Mouse (Mus musculus): ENCODE measurements around the gene Noc3l. TPM values are rescaled to one million over a fixed set of nuclear protein-coding genes. Genes with fewer than 3 reads are reported as not detected.

Noc3l gene
- polyA plus RNA-seq, 1 experiment from 2014 or later, result 4.7 TPM

DNA sequence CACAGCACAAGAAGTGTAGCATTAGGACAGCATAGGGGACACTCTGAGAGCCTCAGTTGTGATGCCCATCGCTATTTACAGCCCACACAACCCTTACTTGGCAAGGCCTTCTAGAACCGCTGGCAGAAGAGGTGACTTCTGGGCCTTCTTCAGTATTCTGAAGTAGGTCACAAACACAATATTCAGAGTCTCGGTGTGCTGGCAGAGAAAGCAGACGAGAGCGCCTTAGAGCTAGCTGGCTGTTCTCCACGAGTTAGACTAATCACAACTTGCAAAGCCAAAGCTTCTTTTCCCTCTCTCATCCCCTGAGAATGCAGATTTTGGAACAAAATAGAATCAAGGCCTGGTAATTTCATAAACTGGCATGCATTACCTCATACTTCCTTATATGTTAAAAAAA lies 20.2 kb downstream of the Noc3l start:
- H3K4me1 ChIP-seq, result no peaks in the 10 kb centered on the region
- no peak overlapping the region for H3K4me2 ChIP-seq
- no peak overlapping the region for H3K27ac ChIP-seq
- H3K36me3 ChIP-seq (replicated peaks), result peaks cover 64% of the 10 kb centered on the region
- H3K4me3 ChIP-seq, result no peak overlapping the region
- 97% methylated on average over 6 of the region's 6 CpGs for WGBS
- no peak overlapping the region for H3K9ac ChIP-seq
- H3K9me3 ChIP-seq, result no peaks in the 10 kb centered on the region
- no peak for ATAC-seq (replicated peaks)
- H3K27me3 ChIP-seq (replicated peaks), result no peaks in the 10 kb centered on the region

DNA sequence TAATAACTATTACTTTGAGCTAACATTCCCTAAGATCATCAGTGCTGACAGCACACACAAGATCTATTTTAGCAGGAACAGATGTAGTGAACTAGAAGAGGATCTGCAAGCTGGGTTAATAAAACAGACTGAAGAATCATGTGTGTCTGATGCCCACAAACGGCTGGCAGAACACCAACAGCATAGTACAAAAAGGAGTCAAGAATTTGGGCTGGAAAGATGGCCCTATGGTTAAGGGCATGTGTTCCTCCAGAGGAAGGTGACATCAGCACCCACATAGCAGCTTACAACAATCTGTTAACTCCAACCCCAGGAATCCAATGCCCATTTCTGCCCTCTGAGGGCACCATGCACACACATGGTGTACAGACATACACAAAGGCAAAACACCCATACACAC lies 20.7 kb downstream of the Noc3l start:
- H3K27me3 ChIP-seq (replicated peaks), result no peaks in the 10 kb centered on the region
- ATAC-seq (replicated peaks), result no peak
- H3K4me2 ChIP-seq, result no peak overlapping the region
- no peak overlapping the region for H3K9ac ChIP-seq
- peaks cover 64% of the 10 kb centered on the region for H3K36me3 ChIP-seq (replicated peaks)
- 91% methylated on average over 1 of the region's 1 CpGs for WGBS
- no peaks in the 10 kb centered on the region for H3K9me3 ChIP-seq
- no peaks in the 10 kb centered on the region for H3K4me1 ChIP-seq
- no peak overlapping the region for H3K4me3 ChIP-seq
- H3K27ac ChIP-seq, result no peak overlapping the region

DNA sequence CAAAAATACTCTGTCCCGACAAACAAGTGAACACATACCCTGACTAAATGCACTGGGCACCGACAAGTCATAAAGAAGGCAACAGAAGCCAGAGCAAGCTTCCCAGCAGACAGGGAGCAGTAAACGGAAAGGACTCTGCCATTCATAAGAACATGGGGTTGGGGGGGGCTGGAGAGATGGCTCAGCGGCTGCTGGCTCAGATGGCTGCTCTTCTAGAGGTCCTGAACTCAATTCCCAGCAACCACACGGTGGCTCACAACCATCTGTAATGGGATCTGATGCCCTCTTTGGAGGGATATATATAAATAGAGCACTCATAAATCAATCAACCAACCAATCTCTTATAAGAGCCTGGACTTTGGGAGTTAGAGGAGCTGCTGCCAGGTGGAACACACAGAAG lies 22.5 kb downstream of the Noc3l start:
- WGBS, result 84% methylated on average over 5 of the region's 5 CpGs
- Histone ChIP-seq H3K4me3 (no peak overlapping the region), H3K4me2 (no peak overlapping the region), H3K27me3 (replicated peaks) (no peaks in the 10 kb centered on the region), H3K36me3 (replicated peaks) (peaks cover 66% of the 10 kb centered on the region), H3K4me1 (no peaks in the 10 kb centered on the region), H3K27ac (no peak overlapping the region), H3K9ac (no peak overlapping the region), H3K9me3 (no peaks in the 10 kb centered on the region)
- ATAC-seq (replicated peaks), result no peak

DNA sequence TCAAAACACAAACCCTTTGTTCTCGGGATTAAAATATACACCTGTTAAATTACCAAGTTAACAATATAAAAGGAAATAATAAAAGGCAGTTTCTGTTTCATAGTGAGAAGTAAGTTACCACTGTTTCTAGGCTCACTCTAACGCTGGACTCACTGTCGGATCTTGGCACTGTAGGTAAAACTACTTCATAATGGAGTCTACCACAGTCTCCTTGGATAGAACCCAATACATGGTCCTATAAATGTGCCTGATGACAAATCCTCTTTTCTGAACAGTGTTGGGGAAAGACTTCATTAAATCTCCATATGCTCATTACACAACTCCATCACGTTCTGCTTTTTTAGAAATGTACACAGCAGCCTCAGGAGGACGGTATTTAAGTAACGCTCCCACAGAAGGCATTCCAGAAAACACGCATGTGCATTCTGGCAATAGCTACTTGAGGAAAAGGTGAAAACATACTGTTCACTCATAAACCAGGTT lies 25.4 kb downstream of the Noc3l start:
- H3K4me2 ChIP-seq, result no peak overlapping the region
- no peak overlapping the region for H3K9ac ChIP-seq
- WGBS, result 95% methylated on average over 7 of the region's 7 CpGs
- peaks cover 69% of the 10 kb centered on the region for H3K36me3 ChIP-seq (replicated peaks)
- H3K27ac ChIP-seq, result no peak overlapping the region
- H3K4me1 ChIP-seq, result no peaks in the 10 kb centered on the region
- ATAC-seq (replicated peaks), result no peak
- no peaks in the 10 kb centered on the region for H3K27me3 ChIP-seq (replicated peaks)
- H3K9me3 ChIP-seq, result no peaks in the 10 kb centered on the region
- no peak overlapping the region for H3K4me3 ChIP-seq

DNA sequence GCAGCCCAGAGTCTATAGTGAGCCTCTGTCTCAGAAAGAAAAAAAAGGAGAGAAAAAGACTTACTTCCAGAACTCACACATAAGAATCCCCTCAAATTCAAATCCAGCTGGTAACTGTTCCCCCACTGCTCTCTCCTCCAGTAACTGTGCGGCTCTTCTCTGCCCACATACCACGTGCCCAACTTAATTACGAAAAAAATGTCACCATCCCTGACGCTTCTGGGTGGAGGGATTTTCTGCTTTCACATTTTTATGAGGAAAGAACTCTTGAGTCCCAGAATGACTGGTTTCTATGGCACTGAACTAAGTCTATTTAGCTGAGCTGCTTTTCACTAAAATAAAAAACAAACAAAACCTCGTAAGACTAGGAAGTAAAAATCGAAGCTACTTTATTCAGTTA lies 31.3 kb downstream of the Noc3l start:
- no peak overlapping the region for H3K4me3 ChIP-seq
- H3K9ac ChIP-seq, result no peak overlapping the region
- ATAC-seq (replicated peaks), result no peak
- no peaks in the 10 kb centered on the region for H3K27me3 ChIP-seq (replicated peaks)
- H3K4me2 ChIP-seq, result no peak overlapping the region
- no peaks in the 10 kb centered on the region for H3K9me3 ChIP-seq
- 90% methylated on average over 6 of the region's 6 CpGs for WGBS
- no peaks in the 10 kb centered on the region for H3K4me1 ChIP-seq
- peaks cover 35% of the 10 kb centered on the region for H3K36me3 ChIP-seq (replicated peaks)
- H3K27ac ChIP-seq, result no peak overlapping the region

DNA sequence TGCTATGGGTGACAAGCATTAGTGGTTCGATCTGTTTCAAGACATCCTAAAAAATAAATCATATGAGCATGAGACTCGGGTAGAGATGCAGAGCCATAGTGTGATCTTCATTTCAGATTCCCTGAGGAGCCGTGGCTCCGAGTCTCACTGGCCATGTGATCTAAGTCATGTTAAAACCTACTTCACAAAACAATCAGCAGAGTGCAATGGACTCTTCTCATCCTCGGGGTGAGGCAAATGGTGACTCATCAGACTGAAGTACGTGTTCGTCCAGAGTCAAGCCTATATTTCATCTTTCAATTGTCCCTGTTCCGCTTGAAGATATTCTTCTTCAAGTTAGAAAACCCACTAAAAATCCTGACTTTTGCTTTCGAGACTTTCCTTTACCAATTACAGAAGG lies 35.5 kb downstream of the Noc3l start:
- ATAC-seq (replicated peaks), result no peak
- H3K4me1 ChIP-seq, result no peaks in the 10 kb centered on the region
- no peak overlapping the region for H3K4me2 ChIP-seq
- H3K27me3 ChIP-seq (replicated peaks), result no peaks in the 10 kb centered on the region
- H3K36me3 ChIP-seq (replicated peaks), result peaks cover 9% of the 10 kb centered on the region; the same call in 1 of the 2 replicates
- no peaks in the 10 kb centered on the region for H3K9me3 ChIP-seq
- H3K9ac ChIP-seq, result no peak overlapping the region
- 90% methylated on average over 9 of the region's 9 CpGs for WGBS
- H3K4me3 ChIP-seq, result no peak overlapping the region
- H3K27ac ChIP-seq, result no peak overlapping the region

DNA sequence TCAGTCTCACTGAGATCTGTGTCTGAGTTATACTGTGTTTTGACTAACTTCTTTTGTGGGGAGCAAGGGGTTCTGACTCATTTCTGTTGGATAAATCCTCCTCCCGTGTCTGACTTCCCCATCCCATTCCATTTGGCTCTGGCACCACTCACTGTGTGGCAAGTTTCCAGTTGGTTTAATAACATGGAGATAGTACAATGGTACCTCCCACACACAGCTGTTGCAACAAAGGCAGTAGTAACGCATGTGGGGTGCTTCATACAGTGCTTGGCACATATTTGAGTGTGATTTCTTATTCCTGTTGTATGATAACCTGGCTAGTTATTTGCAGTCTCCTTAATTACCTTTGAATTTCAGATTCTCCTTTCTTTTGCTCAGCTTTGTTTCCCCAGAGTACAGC lies 40.2 kb downstream of the Noc3l start:
- Histone ChIP-seq H3K4me2 (no peak overlapping the region), H3K27ac (no peak overlapping the region), H3K4me3 (no peak overlapping the region), H3K27me3 (replicated peaks) (no peaks in the 10 kb centered on the region), H3K9me3 (no peaks in the 10 kb centered on the region), H3K36me3 (replicated peaks) (no peaks in the 10 kb centered on the region), H3K4me1 (no peaks in the 10 kb centered on the region), H3K9ac (no peak overlapping the region)
- ATAC-seq (replicated peaks), result no peak
- 66% methylated on average over 2 of the region's 2 CpGs for WGBS

DNA sequence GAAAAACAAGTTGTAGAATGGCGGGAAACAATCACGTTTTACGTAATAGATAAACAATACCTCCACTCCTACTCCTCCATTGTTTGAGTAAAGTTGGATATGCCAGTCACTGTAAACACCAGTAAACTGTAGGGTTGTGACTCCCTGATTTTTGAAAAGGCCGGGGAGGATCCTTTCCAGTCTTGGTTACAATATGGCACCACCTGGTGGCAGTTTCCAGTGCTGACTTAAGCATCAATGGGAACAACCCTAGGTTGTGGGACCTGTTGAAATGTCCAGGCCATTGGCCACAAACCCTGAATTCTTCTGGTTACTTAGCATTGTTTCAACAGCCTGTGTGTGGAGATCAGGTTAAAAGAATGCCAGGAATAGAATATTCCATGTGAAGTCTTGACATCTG lies 43.5 kb downstream of the Noc3l start:
- WGBS, result 62% methylated on average over 4 of the region's 4 CpGs
- H3K4me2 ChIP-seq, result no peak overlapping the region
- no peak overlapping the region for H3K4me3 ChIP-seq
- no peaks in the 10 kb centered on the region for H3K36me3 ChIP-seq (replicated peaks)
- H3K27ac ChIP-seq, result no peak overlapping the region
- H3K9ac ChIP-seq, result no peak overlapping the region
- H3K4me1 ChIP-seq, result no peaks in the 10 kb centered on the region
- no peaks in the 10 kb centered on the region for H3K9me3 ChIP-seq
- H3K27me3 ChIP-seq (replicated peaks), result no peaks in the 10 kb centered on the region
- peak; percentile 65; the same call in 1 of the 2 replicates for ATAC-seq (replicated peaks)

DNA sequence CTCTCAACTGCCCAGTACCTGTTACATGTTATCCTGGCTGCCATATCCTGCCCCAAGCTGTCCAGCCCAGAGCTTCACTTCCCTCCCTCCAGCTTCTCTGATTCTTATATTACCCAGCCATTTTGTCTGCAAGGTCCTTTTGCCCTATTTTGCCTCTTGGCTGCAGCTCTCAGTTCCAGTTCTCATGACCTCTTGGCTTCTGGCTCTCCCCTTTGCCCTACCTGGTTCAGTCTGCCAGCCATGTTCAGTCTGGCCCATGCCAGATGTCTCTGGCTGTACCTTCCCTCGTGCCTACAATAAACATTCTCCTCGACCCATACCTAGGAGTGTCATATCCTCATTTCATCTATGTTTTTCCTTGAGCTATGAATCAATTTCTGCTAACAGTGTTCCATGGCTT lies 52.7 kb downstream of the Noc3l start:
- ATAC-seq (replicated peaks), result no peak
- Histone ChIP-seq H3K27ac (no peak overlapping the region), H3K4me1 (no peaks in the 10 kb centered on the region), H3K9me3 (no peaks in the 10 kb centered on the region), H3K4me3 (no peak overlapping the region), H3K4me2 (no peak overlapping the region), H3K36me3 (replicated peaks) (no peaks in the 10 kb centered on the region), H3K27me3 (replicated peaks) (no peaks in the 10 kb centered on the region), H3K9ac (no peak overlapping the region)
- 99% methylated on average over 2 of the region's 2 CpGs for WGBS

DNA sequence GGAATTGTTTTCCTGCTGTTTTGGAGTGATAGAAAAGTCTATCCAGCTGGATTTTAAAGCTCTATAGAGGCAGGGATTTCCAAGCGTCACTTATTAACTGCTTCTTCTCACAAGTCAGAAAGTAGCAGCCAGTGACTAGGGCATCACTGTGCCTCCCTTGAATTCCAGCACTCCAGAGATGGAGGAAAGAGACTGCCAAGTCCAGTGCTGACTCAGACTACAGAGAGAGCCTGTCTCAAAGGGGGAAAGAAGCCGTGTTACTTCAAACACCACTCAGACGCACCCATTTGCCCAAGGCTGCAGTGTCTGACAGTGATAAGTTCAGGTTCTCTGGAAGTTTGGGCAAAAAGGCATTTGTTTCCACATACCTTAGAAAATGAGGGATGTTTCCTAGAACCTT lies 58.6 kb downstream of the Noc3l start:
- H3K9me3 ChIP-seq, result no peaks in the 10 kb centered on the region
- no peak overlapping the region for H3K4me2 ChIP-seq
- H3K9ac ChIP-seq, result no peak overlapping the region
- no peaks in the 10 kb centered on the region for H3K27me3 ChIP-seq (replicated peaks)
- ATAC-seq (replicated peaks), result no peak
- H3K27ac ChIP-seq, result no peak overlapping the region
- H3K4me3 ChIP-seq, result no peak overlapping the region
- H3K4me1 ChIP-seq, result no peaks in the 10 kb centered on the region
- no peaks in the 10 kb centered on the region for H3K36me3 ChIP-seq (replicated peaks)
- 92% methylated on average over 3 of the region's 3 CpGs for WGBS

DNA sequence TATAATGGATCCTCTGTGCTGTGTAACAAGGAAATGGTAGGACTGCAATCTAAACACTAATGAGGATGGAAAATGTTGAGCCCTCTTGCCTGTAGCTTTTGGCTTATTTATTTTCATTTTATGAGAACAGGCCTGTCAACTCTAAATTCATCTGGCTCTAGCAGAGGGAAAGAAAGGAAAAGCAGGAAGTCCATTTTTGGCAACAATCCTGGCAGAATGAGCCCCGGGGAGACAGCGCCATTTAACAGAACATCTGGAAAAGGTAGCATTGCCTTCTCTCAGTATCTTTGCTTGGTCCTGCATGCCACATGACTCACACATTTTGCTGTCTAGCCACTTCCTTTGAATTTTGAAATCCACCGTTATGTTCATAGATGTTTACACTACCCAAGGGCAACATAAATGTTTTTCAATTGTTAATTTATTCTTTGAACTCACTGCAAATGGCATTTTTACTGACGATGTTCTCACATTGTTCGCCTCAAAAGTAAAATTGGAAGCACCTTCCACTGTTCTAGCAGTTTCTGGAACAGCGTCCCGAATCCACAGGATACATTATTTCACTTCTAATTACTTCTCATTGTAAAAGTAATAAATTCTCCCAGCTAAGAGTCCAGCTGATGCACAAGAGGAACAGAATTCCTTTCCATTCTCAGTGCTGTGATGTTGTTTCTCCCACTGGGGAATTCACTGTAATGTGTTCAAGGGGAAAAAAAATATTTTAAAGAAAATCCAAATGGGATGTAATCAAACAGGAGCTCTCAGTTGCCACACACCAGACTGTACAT lies 60.2 kb downstream of the Noc3l start:
- Histone ChIP-seq H3K4me3 (no peak overlapping the region), H3K4me2 (no peak overlapping the region), H3K27me3 (replicated peaks) (no peaks in the 10 kb centered on the region), H3K27ac (no peak overlapping the region), H3K9me3 (no peaks in the 10 kb centered on the region), H3K9ac (no peak overlapping the region), H3K4me1 (no peaks in the 10 kb centered on the region), H3K36me3 (replicated peaks) (no peaks in the 10 kb centered on the region)
- WGBS, result 90% methylated on average over 7 of the region's 7 CpGs
- ATAC-seq (replicated peaks), result no peak

DNA sequence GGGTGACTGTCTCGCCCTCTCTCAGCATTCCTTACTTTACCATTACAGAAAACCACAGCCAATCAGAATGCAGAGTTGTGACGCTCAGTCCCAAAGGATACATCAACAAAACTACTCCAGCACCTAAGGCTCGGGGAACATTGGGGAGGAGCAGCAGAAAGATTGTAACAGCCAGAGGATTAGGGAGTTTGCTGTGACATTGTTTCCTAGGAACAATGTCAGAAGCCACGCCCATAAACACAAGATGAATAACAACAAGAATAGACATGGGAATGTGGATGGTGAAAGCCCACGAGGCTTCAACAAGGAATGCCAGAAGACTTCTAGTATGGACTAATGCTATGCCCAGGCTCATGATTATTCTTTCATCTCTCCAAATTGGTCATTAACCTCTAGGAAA lies 61.0 kb downstream of the Noc3l start:
- no peaks in the 10 kb centered on the region for H3K4me1 ChIP-seq
- no peak overlapping the region for H3K4me2 ChIP-seq
- H3K9ac ChIP-seq, result no peak overlapping the region
- no peaks in the 10 kb centered on the region for H3K9me3 ChIP-seq
- no peak overlapping the region for H3K4me3 ChIP-seq
- H3K36me3 ChIP-seq (replicated peaks), result no peaks in the 10 kb centered on the region
- 51% methylated on average over 5 of the region's 5 CpGs for WGBS
- ATAC-seq (replicated peaks), result no peak
- no peak overlapping the region for H3K27ac ChIP-seq
- no peaks in the 10 kb centered on the region for H3K27me3 ChIP-seq (replicated peaks)

DNA sequence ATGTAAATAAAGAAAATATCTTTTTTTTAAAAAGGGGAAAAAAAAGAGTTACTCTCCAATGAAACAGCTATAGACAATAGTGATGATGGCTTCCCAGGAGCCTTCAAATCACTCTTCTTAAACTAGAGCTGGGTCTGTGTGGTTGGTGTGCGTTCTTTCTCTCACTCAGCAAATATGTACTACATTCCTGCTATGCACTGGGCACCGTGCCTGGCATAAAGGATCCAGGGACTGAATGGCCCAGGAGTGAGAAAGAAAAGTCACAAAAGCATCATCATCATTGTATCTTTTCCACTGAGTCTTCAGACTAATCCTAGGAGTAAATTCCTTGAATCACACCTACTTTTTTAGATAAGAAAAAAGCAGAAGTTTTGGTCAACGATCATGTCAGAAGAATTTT lies 61.9 kb downstream of the Noc3l start:
- H3K27ac ChIP-seq, result no peak overlapping the region
- WGBS, result 81% methylated on average over 3 of the region's 3 CpGs

More for the DNA sequence above, 61.9 kb downstream of the Noc3l start:
- H3K4me2 ChIP-seq, result no peak overlapping the region
- ATAC-seq (replicated peaks), result no peak
- no peaks in the 10 kb centered on the region for H3K4me1 ChIP-seq
- no peaks in the 10 kb centered on the region for H3K27me3 ChIP-seq (replicated peaks)
- H3K9me3 ChIP-seq, result no peaks in the 10 kb centered on the region
- no peak overlapping the region for H3K4me3 ChIP-seq
- no peak overlapping the region for H3K9ac ChIP-seq
- H3K36me3 ChIP-seq (replicated peaks), result no peaks in the 10 kb centered on the region

Data from midbrain, embryonic 15.5 days (tissue).